Comparison of ENCODE assay signal across 9 mouse cellular contexts in the genomic region with DNA sequence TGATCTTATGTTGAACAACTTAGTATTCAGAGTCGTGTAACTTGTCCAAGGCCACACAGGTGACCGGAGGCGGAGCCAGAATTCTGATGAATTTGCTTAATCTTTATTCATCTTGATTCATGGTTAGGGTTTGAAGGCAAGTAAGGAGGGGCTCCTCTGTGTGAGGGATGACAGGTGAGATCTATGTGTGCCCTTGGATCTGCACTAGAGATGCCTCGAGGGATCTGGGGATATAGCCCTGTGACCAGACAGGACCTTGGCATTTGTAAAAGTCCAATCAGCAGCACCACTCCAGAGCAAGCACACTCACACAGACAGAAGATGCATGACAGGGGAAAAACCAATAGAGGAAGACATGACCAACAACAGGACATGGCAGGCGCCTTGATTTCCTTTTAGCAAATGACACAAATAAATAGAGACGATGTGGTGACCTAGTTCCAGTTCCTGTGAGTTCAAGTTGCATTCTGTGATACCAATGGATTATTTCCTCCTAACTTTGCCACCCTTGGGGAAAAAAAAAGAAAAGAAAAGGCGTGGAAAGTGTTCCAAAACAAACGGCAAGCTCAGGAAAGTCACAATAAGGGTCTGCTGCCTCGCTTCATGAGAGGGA. TPM values are rescaled to one million over a fixed set of nuclear protein-coding genes. Genes with fewer than 3 reads are reported as not detected.
DNase-seq lines count a peak whose midpoint lies in the region; ATAC-seq and TF ChIP-seq lines count a peak whose summit lies in the region.
"Had no signal": no experiment of that assay in that cellular context is flagged by ENCODE, and none has a peak within 500 bp of the region (broad histone marks: within the 10 kb centered on the region; RNA-seq: fewer than 3 reads in every experiment).

No protein-coding gene starts in this region.

- DNase-seq in heart, postnatal 14 days = no peak
- DNase-seq in midbrain, embryonic 10.5 days (ENCODE audit: low spot score) = no peak
- no peak for DNase-seq in thymus, postnatal 4 days
- no peak for DNase-seq in cerebellum, adult 9-10 months

- H3K4me1 ChIP-seq in heart, embryonic 14.5 days (ENCODE audit: control insufficient read depth in 2 of 2, insufficient read depth in 2 of 2, low read length in 2 of 2) = peaks cover 16 to 26% of the 10 kb centered on the region in 2 experiments
- peaks cover 4% of the 10 kb centered on the region for H3K4me1 ChIP-seq in cortical plate, adult 2 months (ENCODE audit: control insufficient read depth, insufficient read depth, low read length)
- H3K4me1 ChIP-seq in hindbrain, embryonic 15.5 days (replicated peaks) = peaks cover 20% of the 10 kb centered on the region
- H3K4me1 ChIP-seq in midbrain, embryonic 10.5 days = peaks cover 41% of the 10 kb centered on the region

- H3K4me2 ChIP-seq in heart, embryonic 14.5 days (ENCODE audit: low read length) = peak overlapping the region; percentile 97
- H3K4me2 ChIP-seq in hindbrain, embryonic 15.5 days = peak overlapping the region; percentile 88

- no peak for TF ChIP-seq CTCF in cortical plate, adult 2 months (IDR thresholded peaks at IDR 0.05; ENCODE audit: extremely low read depth, insufficient read depth, low read length)

- 0 out of 2 replicates have a peak, but pooled peaks cover 4% of the 10 kb centered on the region for H3K27me3 ChIP-seq in heart, embryonic 14.5 days (ENCODE audit: control insufficient read depth, insufficient read depth, low read length)
- no peaks in the 10 kb centered on the region for H3K27me3 ChIP-seq in hindbrain, embryonic 15.5 days
- peaks cover 12% of the 10 kb centered on the region; the same call in 1 of the 2 replicates for H3K27me3 ChIP-seq in midbrain, embryonic 10.5 days (ENCODE audit: low read depth, poor library complexity, severe bottlenecking)
- H3K27me3 ChIP-seq: Patski had no signal

- ATAC-seq in heart, embryonic 14.5 days (ENCODE audit: insufficient number of reproducible peaks, insufficient read depth, low FRiP score, low read depth) = no peak
- ATAC-seq in hindbrain, embryonic 15.5 days (ENCODE audit: low FRiP score, low read depth) = no peak
- no peak for ATAC-seq in megakaryocyte progenitor cell, adult 5-6 weeks (replicated peaks; ENCODE audit: poor library complexity)

- no peak overlapping the region for H3K9ac ChIP-seq in heart, embryonic 14.5 days (ENCODE audit: low read length)
- no peak overlapping the region for H3K9ac ChIP-seq in hindbrain, embryonic 15.5 days

- intact Hi-C loops in heart, postnatal 14 days (cut with DNase I) = loop anchor here (2.0 to 5.0 kb wide), 2 partner anchors 36 to 83 kb away; no protein-coding TSS in a partner anchor

- 70% methylated on average over 9 of the region's 9 CpGs for WGBS in heart, embryonic 14.5 days
- 77% methylated on average over 9 of the region's 9 CpGs for WGBS in hindbrain, embryonic 15.5 days
- 83% methylated on average over 9 of the region's 9 CpGs for WGBS in midbrain, embryonic 10.5 days

- no peaks in the 10 kb centered on the region for H3K36me3 ChIP-seq in heart, embryonic 14.5 days (ENCODE audit: control insufficient read depth, insufficient read depth, low read length)
- no peaks in the 10 kb centered on the region for H3K36me3 ChIP-seq in hindbrain, embryonic 15.5 days
- H3K36me3 ChIP-seq in midbrain, embryonic 10.5 days = no peaks in the 10 kb centered on the region

- peak overlapping the region; percentile 69 to 71 for H3K4me3 ChIP-seq in heart, embryonic 14.5 days (ENCODE audit: control insufficient read depth in 1 of 2, insufficient read depth in 1 of 2, low read depth in 1 of 2, low read length in 2 of 2)
- peak overlapping the region; percentile 88; the same call in 1 of the 2 replicates for H3K4me3 ChIP-seq in cortical plate, adult 2 months (ENCODE audit: insufficient read depth, low read length)
- peak overlapping the region; percentile 73 for H3K4me3 ChIP-seq in hindbrain, embryonic 15.5 days
- peak overlapping the region; percentile 80 for H3K4me3 ChIP-seq in midbrain, embryonic 10.5 days

- H3K27ac ChIP-seq in heart, embryonic 14.5 days (replicated peaks in 1 of 2; ENCODE audit: control insufficient read depth in 1 of 2, insufficient read depth in 1 of 2, low read depth in 2 of 2, low read length in 2 of 2) = peak overlapping the region; percentile 7 to 35; a peak in 2 of 4 replicates
- H3K27ac ChIP-seq in cortical plate, adult 2 months (ENCODE audit: insufficient read depth, low read length) = no peak overlapping the region
- no peak overlapping the region for H3K27ac ChIP-seq in hindbrain, embryonic 15.5 days (replicated peaks)
- H3K27ac ChIP-seq in midbrain, embryonic 10.5 days (replicated peaks) = 0 out of 2 replicates have a peak overlapping the region, but pooled peaks have one; percentile 94

- H3K9me3 ChIP-seq in heart, embryonic 14.5 days (ENCODE audit: control insufficient read depth, low read length) = no peaks in the 10 kb centered on the region
- H3K9me3 ChIP-seq in hindbrain, embryonic 15.5 days = no peaks in the 10 kb centered on the region
- H3K9me3 ChIP-seq in midbrain, embryonic 10.5 days (replicated peaks) = no peaks in the 10 kb centered on the region

- TF ChIP-seq POLR2A in cortical plate, adult 2 months (IDR thresholded peaks at IDR 0.05; ENCODE audit: extremely low read depth, insufficient read depth, low read length) = no peak

RNA-seq across cellular contexts. Expression of a gene that starts 1.4 kb away (rescaled TPM):
- 23.7 and 27.7 TPM in 2 replicates for polyA plus RNA-seq in heart, embryonic 14.5 days (2014; fragmentation: Nextera tagmentation; extraction: Ambion mirVana)
- total RNA-seq in heart, postnatal 14 days (2021) = 10 to 100 TPM in 1 of 2 experiments, 1 to 10 TPM in 1; 9.9 to 12.6 TPM
- polyA plus RNA-seq in cortical plate, adult 2 months (2012; rRNA removed) = 10.7 and 16.7 TPM in 2 replicates
- 20.7 and 23.1 TPM in 2 replicates for polyA plus RNA-seq in hindbrain, embryonic 15.5 days (2015; fragmentation: Nextera tagmentation; extraction: Ambion mirVana)
- 33.4 and 33.6 TPM in 2 replicates for polyA plus RNA-seq in midbrain, embryonic 10.5 days (2016; fragmentation: Nextera tagmentation; extraction: Ambion mirVana)
- 1.1 and 4.0 TPM in 2 replicates for total RNA-seq in megakaryocyte progenitor cell, adult 5-6 weeks (2015)
- 1.2 and 1.6 TPM in 2 replicates for total RNA-seq in megakaryocyte progenitor cell, adult 5-6 weeks (2017)

Comparison
In these comparisons a context has a peak if more than half of its experiments do, and no peak if none do; other contexts are left out.
1. H3K27ac ChIP-seq: peak in heart, embryonic 14.5 days (2 of 2) and midbrain, embryonic 10.5 days (single experiment); none in cortical plate, adult 2 months (single experiment) and hindbrain, embryonic 15.5 days (single experiment).
2. Peak in every context shown above with its lines, with median percentiles within 50 percentile points of each other: H3K4me3 ChIP-seq.